In the genomic region with DNA sequence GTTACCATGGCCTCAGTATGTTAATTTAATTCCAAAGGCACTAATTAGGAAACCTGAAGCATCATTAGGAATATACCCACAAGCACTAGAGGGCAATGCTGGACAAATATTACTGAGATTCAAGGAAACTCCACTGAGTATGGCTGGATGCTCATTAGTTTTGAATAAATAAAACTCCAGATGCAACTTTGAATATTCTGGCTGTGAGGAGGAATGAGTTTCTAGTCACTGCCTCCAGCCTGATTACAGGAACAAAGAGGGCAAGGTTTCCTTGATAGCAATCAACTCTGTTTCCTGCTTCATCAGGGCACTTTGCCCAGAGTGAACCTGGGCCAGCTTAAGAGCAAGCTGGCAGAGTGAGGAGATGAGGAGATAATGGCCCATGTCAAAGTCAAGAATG, we compare ENCODE assay signal across 11 mouse cellular contexts.
A peak's percentile ranks its signal among the peaks of the same experiment; 100 is the strongest.
DNase-seq lines count a peak whose midpoint lies in the region; ATAC-seq and TF ChIP-seq lines count a peak whose summit lies in the region.
"Had no signal": no experiment of that assay in that cellular context is flagged by ENCODE, and none has a peak within 500 bp of the region (broad histone marks: within the 10 kb centered on the region; RNA-seq: fewer than 3 reads in every experiment).

No protein-coding gene starts in this region.

- H3K79me2 ChIP-seq in liver, adult 2 months (ENCODE audit: control insufficient read depth, insufficient read depth, low read length) = no peaks in the 10 kb centered on the region

- TF ChIP-seq POLR2A in liver, adult 2 months (IDR thresholded peaks at IDR 0.05; ENCODE audit: extremely low read depth, insufficient read depth, low read length) = no peak

- no peak overlapping the region for H3K9ac ChIP-seq in liver, adult 2 months (ENCODE audit: low read depth, low read length)
- no peak overlapping the region for H3K9ac ChIP-seq in liver, embryonic 12.5 days
- no peak overlapping the region for H3K9ac ChIP-seq in forebrain, embryonic 15.5 days (replicated peaks)
- no peak overlapping the region for H3K9ac ChIP-seq in lung, postnatal 0 days (replicated peaks; ENCODE audit: low read depth)
- H3K9ac ChIP-seq in intestine, embryonic 15.5 days = no peak overlapping the region
- H3K9ac ChIP-seq: embryonic facial prominence, embryonic 12.5 days had no signal

- DNase-seq in adrenal gland, postnatal 10 days = peak; percentile 3
- DNase-seq in adrenal gland, postnatal 25 days = no peak
- peak; percentile 26 for DNase-seq in liver, adult 2 months (ENCODE audit: extremely low read depth, low read depth, low spot score)
- no peak for DNase-seq in lung, postnatal 0 days (ENCODE audit: low spot score)
- DNase-seq in adrenal gland, adult 18-20 months (ENCODE audit: low spot score in 2 of 2) = no peak

- H3K27ac ChIP-seq in liver, adult 2 months (replicated peaks; ENCODE audit: insufficient read depth, low read depth, low read length) = no peak overlapping the region
- no peak overlapping the region for H3K27ac ChIP-seq in liver, embryonic 12.5 days
- no peak overlapping the region for H3K27ac ChIP-seq in forebrain, embryonic 15.5 days (replicated peaks)
- no peak overlapping the region for H3K27ac ChIP-seq in lung, postnatal 0 days (ENCODE audit: low read length)
- no peak overlapping the region for H3K27ac ChIP-seq in intestine, embryonic 15.5 days
- H3K27ac ChIP-seq: heart, embryonic 10.5 days had no signal

- H3K4me1 ChIP-seq in liver, adult 2 months (ENCODE audit: control insufficient read depth, insufficient read depth, low read length) = no peaks in the 10 kb centered on the region
- H3K4me1 ChIP-seq in liver, embryonic 12.5 days = no peaks in the 10 kb centered on the region
- H3K4me1 ChIP-seq in forebrain, embryonic 15.5 days = no peaks in the 10 kb centered on the region
- no peaks in the 10 kb centered on the region for H3K4me1 ChIP-seq in lung, postnatal 0 days (ENCODE audit: insufficient read depth, low read depth, low read length)
- no peaks in the 10 kb centered on the region for H3K4me1 ChIP-seq in intestine, embryonic 15.5 days (replicated peaks)
- H3K4me1 ChIP-seq: embryonic facial prominence, embryonic 12.5 days; heart, embryonic 10.5 days; megakaryocyte, embryonic 14.5 days had no signal

- no peak overlapping the region for H3K4me3 ChIP-seq in liver, adult 2 months (ENCODE audit: insufficient read depth, low read depth, low read length)
- no peak overlapping the region for H3K4me3 ChIP-seq in liver, embryonic 12.5 days
- H3K4me3 ChIP-seq in forebrain, embryonic 15.5 days = no peak overlapping the region
- no peak overlapping the region for H3K4me3 ChIP-seq in lung, postnatal 0 days (ENCODE audit: low read depth, low read length)
- H3K4me3 ChIP-seq in intestine, embryonic 15.5 days (replicated peaks) = no peak overlapping the region
- H3K4me3 ChIP-seq: embryonic facial prominence, embryonic 12.5 days; heart, embryonic 10.5 days; megakaryocyte, embryonic 14.5 days had no signal

- no peaks in the 10 kb centered on the region for H3K27me3 ChIP-seq in liver, adult 2 months (ENCODE audit: control insufficient read depth, insufficient read depth, low read length)
- H3K27me3 ChIP-seq in liver, embryonic 12.5 days (replicated peaks) = no peaks in the 10 kb centered on the region
- H3K27me3 ChIP-seq in forebrain, embryonic 15.5 days = no peaks in the 10 kb centered on the region
- no peaks in the 10 kb centered on the region for H3K27me3 ChIP-seq in lung, postnatal 0 days (replicated peaks; ENCODE audit: insufficient read depth, low read length)
- no peaks in the 10 kb centered on the region for H3K27me3 ChIP-seq in intestine, embryonic 15.5 days (replicated peaks)
- H3K27me3 ChIP-seq: embryonic facial prominence, embryonic 12.5 days; megakaryocyte, embryonic 14.5 days had no signal

- H3K9me3 ChIP-seq in liver, embryonic 12.5 days (replicated peaks) = no peaks in the 10 kb centered on the region
- H3K9me3 ChIP-seq in forebrain, embryonic 15.5 days = no peaks in the 10 kb centered on the region
- H3K9me3 ChIP-seq in lung, postnatal 0 days (ENCODE audit: low read length) = no peaks in the 10 kb centered on the region
- H3K9me3 ChIP-seq in intestine, embryonic 15.5 days = no peaks in the 10 kb centered on the region
- H3K9me3 ChIP-seq: embryonic facial prominence, embryonic 12.5 days; heart, embryonic 10.5 days had no signal

- no peaks in the 10 kb centered on the region for H3K36me3 ChIP-seq in liver, adult 2 months (ENCODE audit: control insufficient read depth, insufficient read depth, low read length)
- no peaks in the 10 kb centered on the region for H3K36me3 ChIP-seq in liver, embryonic 12.5 days
- H3K36me3 ChIP-seq in forebrain, embryonic 15.5 days = no peaks in the 10 kb centered on the region
- H3K36me3 ChIP-seq in lung, postnatal 0 days (ENCODE audit: insufficient read depth, low read length) = no peaks in the 10 kb centered on the region
- H3K36me3 ChIP-seq in intestine, embryonic 15.5 days = no peaks in the 10 kb centered on the region
- H3K36me3 ChIP-seq: embryonic facial prominence, embryonic 12.5 days; heart, embryonic 10.5 days had no signal

- TF ChIP-seq EP300 in lung, postnatal 0 days (IDR thresholded peaks at IDR 0.05) = no peak

- TF ChIP-seq CTCF in liver, adult 2 months (IDR thresholded peaks at IDR 0.05; ENCODE audit: low read depth, low read length) = no peak
- TF ChIP-seq CTCF in lung, postnatal 0 days (IDR thresholded peaks at IDR 0.05) = peak; percentile 25

- no peak overlapping the region for H3K4me2 ChIP-seq in liver, embryonic 12.5 days
- H3K4me2 ChIP-seq in forebrain, embryonic 15.5 days (replicated peaks) = no peak overlapping the region
- H3K4me2 ChIP-seq in lung, postnatal 0 days (replicated peaks; ENCODE audit: low read depth, low read length) = no peak overlapping the region
- H3K4me2 ChIP-seq in intestine, embryonic 15.5 days (replicated peaks) = no peak overlapping the region
- H3K4me2 ChIP-seq: embryonic facial prominence, embryonic 12.5 days had no signal

- ATAC-seq in liver, embryonic 12.5 days = no peak
- peak; percentile 94 for ATAC-seq in forebrain, embryonic 15.5 days (replicated peaks)
- peak; percentile 41; the same call in 1 of the 2 replicates for ATAC-seq in lung, postnatal 0 days
- no peak for ATAC-seq in intestine, embryonic 15.5 days

Comparison
In these comparisons a context has a peak if more than half of its experiments do, and no peak if none do; other contexts are left out.
1. DNase-seq: peak in adrenal gland, postnatal 10 days (single experiment) and liver, adult 2 months (single experiment); none in adrenal gland, postnatal 25 days (single experiment), lung, postnatal 0 days (single experiment) and adrenal gland, adult 18-20 months (0 of 2).
2. ATAC-seq: peak in forebrain, embryonic 15.5 days (single experiment) and lung, postnatal 0 days (single experiment); none in liver, embryonic 12.5 days (single experiment) and intestine, embryonic 15.5 days (single experiment).